Mouse (Mus musculus) liver, embryonic 14.5 days (tissue): ENCODE measurements at regions not wholly inside any gene's neighbourhood (a gene's known extent, or its start where the extent isn't known, plus 50 kb on each side); places are given as distances from the start of the nearest gene placed in this dataset.
A peak's percentile ranks its signal among the peaks of the same experiment; 100 is the strongest.

Experiments
- ATAC-seq: fragments of 200-750 bp; cut with Nextera tagmentation; 2 replicates; pipeline ENCODE4 v1.8.0; 2017; ENCODE audit warnings: moderate number of reproducible peaks, mild to moderate bottlenecking, moderate library complexity; ENCODE audit not compliant: insufficient read depth
- DNase-seq, 3 experiments: peaks; one replicate each; pipeline ENCODE4 v3.0.0-alpha.2; 2012 to 2013; ENCODE audit warnings: low read depth in 3 of 3, low spot score in 3 of 3
- H3K27ac ChIP-seq: fragments of 300-500 bp; sonication (generic); 2 replicates; pipeline ENCODE4 v1.5.1; 2014; ENCODE audit warnings: moderate library complexity, mild to moderate bottlenecking, control low read depth, inconsistent platforms
- H3K27me3 ChIP-seq: fragments of 300-500 bp; sonication (generic); 2 replicates; pipeline ENCODE4 v1.6.1; 2014; ENCODE audit warnings: mild to moderate bottlenecking, low read length, moderate library complexity; ENCODE audit not compliant: control insufficient read depth, insufficient read depth
- H3K36me3 ChIP-seq: fragments of 300-500 bp; sonication (generic); replicated peaks from 2 replicates; pipeline ENCODE4 v1.6.1; 2014; ENCODE audit warnings: low read depth; ENCODE audit not compliant: control insufficient read depth, insufficient read depth
- H3K4me1 ChIP-seq, 2 experiments: fragments of 200-500 bp in 1 of 2; fragments of 300-500 bp in 1 of 2; sonication (generic) in 1 of 2; replicated peaks; 2 replicates each; pipeline ENCODE4 v1.6.1; 2012 to 2014; ENCODE audit warnings: antibody characterized with exemption in 1 of 2, inconsistent platforms in 1 of 2, low read length in 1 of 2; ENCODE audit not compliant: control insufficient read depth in 2 of 2, insufficient read depth in 2 of 2
- H3K4me2 ChIP-seq: fragments of 300-500 bp; sonication (generic); 2 replicates; pipeline ENCODE4 v1.6.1; 2014; ENCODE audit warnings: low read depth, mild to moderate bottlenecking, control low read depth, moderate library complexity
- H3K4me3 ChIP-seq, 2 experiments: fragments of 200-500 bp in 1 of 2; fragments of 300-500 bp in 1 of 2; sonication (generic) in 1 of 2; 2 replicates each; pipeline ENCODE4 v1.5.1; 2012 to 2014; ENCODE audit warnings: low read depth in 2 of 2, low read length in 2 of 2, mild to moderate bottlenecking in 2 of 2, control low read depth in 1 of 2, inconsistent platforms in 1 of 2, moderate library complexity in 1 of 2; ENCODE audit not compliant: insufficient read depth in 1 of 2
- H3K9ac ChIP-seq: fragments of 300-500 bp; sonication (generic); replicated peaks from 2 replicates; pipeline ENCODE4 v1.6.1; 2014; ENCODE audit warnings: mild to moderate bottlenecking, control low read depth, moderate library complexity
- H3K9me3 ChIP-seq: fragments of 300-500 bp; sonication (generic); 2 replicates; pipeline ENCODE4 v1.6.1; 2016; ENCODE audit warnings: low read length, mixed read lengths; ENCODE audit not compliant: control insufficient read depth
- CTCF ChIP-seq: IDR thresholded peaks from 2 replicates; pipeline ENCODE4 v1.5.1; 2016; ENCODE audit warnings: antibody characterized with exemption, low read depth, control low read depth
- EP300 ChIP-seq: IDR thresholded peaks from 2 replicates; pipeline ENCODE4 v1.6.1; 2016; ENCODE audit warnings: antibody characterized with exemption, low read depth
- WGBS: fragments of 180-500 bp; shearing (Covaris S2); extraction: QIAGEN DNeasy Blood & Tissue Kit; methylation state at CpG from one replicate; pipeline ENCODE4 v1.1.7; 2014; ENCODE audit not compliant: insufficient replicate concordance; 5-methylcytosine and 5-hydroxymethylcytosine counted together

GRCm38 (mm10) chr5:134013206-134013605, 86.3 kb upstream of the Castor2 start:
- whole genome bisulfite sequencing: 64% methylated on average over 8 of the region's 8 CpGs
- ATAC-seq (no peak), DNase-seq (no peak)
- H3K36me3 ChIP-seq: no peaks in the 10 kb centered on the region
- no peaks in the 10 kb centered on the region for H3K4me1 ChIP-seq
- no peaks in the 10 kb centered on the region for H3K27me3 ChIP-seq
- H3K9ac ChIP-seq: no peak overlapping the region
- no peak overlapping the region for H3K4me3 ChIP-seq
- H3K27ac ChIP-seq: no peak overlapping the region
- H3K9me3 ChIP-seq: no peaks in the 10 kb centered on the region
- TF ChIP-seq EP300 (no peak), CTCF (no peak)
- H3K4me2 ChIP-seq: no peak overlapping the region

- no peak overlapping the region for H3K9ac ChIP-seq
- H3K9me3 ChIP-seq: no peaks in the 10 kb centered on the region
- no peak for ATAC-seq
- no peaks in the 10 kb centered on the region for H3K36me3 ChIP-seq
- H3K4me2 ChIP-seq: no peak overlapping the region
- DNase-seq: no peak
- no peaks in the 10 kb centered on the region for H3K4me1 ChIP-seq
- no peak overlapping the region for H3K27ac ChIP-seq
- no peak overlapping the region for H3K4me3 ChIP-seq
- H3K27me3 ChIP-seq: no peaks in the 10 kb centered on the region
- WGBS: 78% methylated on average over 14 of the region's 14 CpGs
- TF ChIP-seq CTCF: no peak
- TF ChIP-seq EP300: no peak
These were observed 89.7 kb upstream of the Castor2 start for GRCm38 (mm10) chr5:134009843-134010242.

- Histone ChIP-seq H3K36me3 (no peaks in the 10 kb centered on the region), H3K4me3 (no peak overlapping the region), H3K4me1 (no peaks in the 10 kb centered on the region), H3K9ac (no peak overlapping the region), H3K27me3 (no peaks in the 10 kb centered on the region), H3K4me2 (no peak overlapping the region), H3K27ac (no peak overlapping the region), H3K9me3 (no peaks in the 10 kb centered on the region)
- ATAC-seq (peak; percentile 61), DNase-seq (peak in 1 of 3 experiments; percentile 7)
- WGBS: 8% methylated on average over 3 of the region's 3 CpGs
- TF ChIP-seq EP300: no peak
- TF ChIP-seq CTCF: no peak
These were observed 92.3 kb upstream of the Castor2 start for GRCm38 (mm10) chr5:134007127-134007771.

- Histone ChIP-seq H3K4me3 (no peak overlapping the region), H3K27me3 (no peaks in the 10 kb centered on the region), H3K27ac (no peak overlapping the region), H3K9ac (no peak overlapping the region), H3K4me2 (no peak overlapping the region), H3K9me3 (no peaks in the 10 kb centered on the region), H3K36me3 (no peaks in the 10 kb centered on the region), H3K4me1 (no peaks in the 10 kb centered on the region)
- TF ChIP-seq EP300 (no peak), CTCF (peak; percentile 83)
- DNase-seq (peak; percentile 20 to 45 (median 34)), ATAC-seq (peak; percentile 56)
- 10% methylated on average over 14 of the region's 14 CpGs for WGBS
These were observed 92.9 kb upstream of the Castor2 start for GRCm38 (mm10) chr5:134006470-134007126.

- H3K36me3 ChIP-seq: no peaks in the 10 kb centered on the region
- no peak overlapping the region for H3K4me2 ChIP-seq
- H3K4me3 ChIP-seq: no peak overlapping the region
- no peak overlapping the region for H3K27ac ChIP-seq
- H3K9ac ChIP-seq: no peak overlapping the region
- no peaks in the 10 kb centered on the region for H3K9me3 ChIP-seq
- no peak for ATAC-seq
- H3K27me3 ChIP-seq: no peaks in the 10 kb centered on the region
- DNase-seq: no peak
- no peaks in the 10 kb centered on the region for H3K4me1 ChIP-seq
- TF ChIP-seq CTCF: no peak
- 53% methylated on average over 3 of the region's 3 CpGs for WGBS
These were observed 93.5 kb upstream of the Castor2 start for GRCm38 (mm10) chr5:134006001-134006400.
